Mouse (Mus musculus) bone marrow, adult 2 months (tissue): Measurements from ENCODE around the gene Fbxo24. TPM values are rescaled to one million over a fixed set of nuclear protein-coding genes. Genes with fewer than 3 reads are reported as not detected.

Source experiments
- H3K27ac ChIP-seq: fragments of 200-500 bp; 2 replicates; pipeline ENCODE4 v1.5.1; 2012; ENCODE audit warnings: low read depth, mild to moderate bottlenecking, control low read depth, inconsistent platforms, low read length; ENCODE audit not compliant: control insufficient read depth, poor library complexity, insufficient read depth
- H3K4me1 ChIP-seq: fragments of 200-500 bp; 2 replicates; pipeline ENCODE4 v1.6.1; 2011; ENCODE audit warnings: low read length; ENCODE audit not compliant: control insufficient read depth, insufficient read depth
- H3K4me3 ChIP-seq: fragments of 200-500 bp; replicated peaks from 2 replicates; pipeline ENCODE3; 2011; ENCODE audit warnings: mild to moderate bottlenecking, low read depth, low read length, control low read depth; ENCODE audit not compliant: control insufficient read depth
- CTCF ChIP-seq: fragments of 200-500 bp; IDR thresholded peaks from 2 replicates; pipeline ENCODE4 v1.5.1; 2011; ENCODE audit warnings: low read length, control low read depth; ENCODE audit not compliant: control insufficient read depth, insufficient read depth
- POLR2A ChIP-seq: fragments of 200-500 bp; IDR thresholded peaks from 2 replicates; pipeline ENCODE4 v1.6.1; 2011; ENCODE audit warnings: low read depth, mild to moderate bottlenecking, control low read depth, low read length, borderline replicate concordance; ENCODE audit not compliant: control insufficient read depth
- WGBS: fragments of 180-500 bp; shearing (Covaris S2); methylation state at CpG from one replicate; pipeline ENCODE4 v1.1.7; 2018; 5-methylcytosine and 5-hydroxymethylcytosine counted together
- polyA plus RNA-seq: library from polyadenylated mRNA; stranded (reverse); fragments of >200 nt; gene quantifications from 2 replicates; pipeline ENCODE4 v1.2.4, GENCODE M21; 2011; ENCODE audit warnings: low replicate concordance; ENCODE audit not compliant: missing spikeins, insufficient read depth, insufficient read length

Fbxo24 gene
- polyA plus RNA-seq, 1 experiment: not detected

GRCm38 (mm10) chr5:137613550-137613949 is 15.3 kb downstream of the Fbxo24 start, which contains the start of gene Pcolce:
TSS of gene Pcolce (minus strand) at chr5:137613784.
- Histone ChIP-seq H3K27ac (no peak within 1 kb of the TSS), H3K4me3 (no peak within 1 kb of the TSS), H3K4me1 (peaks cover 2% of the 10 kb centered on the region; the same call in 1 of the 2 replicates)
- TF ChIP-seq POLR2A (no peak), CTCF (no peak)
- 82% methylated on average over 11 of the region's 11 CpGs for WGBS

- WGBS: 83% methylated on average over 5 of the region's 5 CpGs
- no peak overlapping the region for H3K27ac ChIP-seq
- peaks cover 2% of the 10 kb centered on the region; the same call in 1 of the 2 replicates for H3K4me1 ChIP-seq
- TF ChIP-seq CTCF: no peak
- TF ChIP-seq POLR2A: no peak
- no peak overlapping the region for H3K4me3 ChIP-seq
These were observed 15.7 kb downstream of the Fbxo24 start for GRCm38 (mm10) chr5:137613076-137613475.

GRCm38 (mm10) chr5:137611245-137611602 is 17.6 kb downstream of the Fbxo24 start:
- Histone ChIP-seq H3K4me1 (peaks cover 2% of the 10 kb centered on the region; the same call in 1 of the 2 replicates), H3K27ac (no peak overlapping the region), H3K4me3 (no peak overlapping the region)
- TF ChIP-seq CTCF: no peak
- TF ChIP-seq POLR2A: no peak
- WGBS: 47% methylated on average over 6 of the region's 6 CpGs

GRCm38 (mm10) chr5:137610548-137611244 is 18.1 kb downstream of the Fbxo24 start:
- 60% methylated on average over 12 of the region's 12 CpGs for WGBS
- H3K27ac ChIP-seq: no peak overlapping the region; the same call in 1 of the 2 replicates
- no peak for TF ChIP-seq CTCF
- H3K4me3 ChIP-seq: no peak overlapping the region
- H3K4me1 ChIP-seq: peaks cover 2% of the 10 kb centered on the region; the same call in 1 of the 2 replicates

GRCm38 (mm10) chr5:137610056-137610455 is 18.7 kb downstream of the Fbxo24 start:
- TF ChIP-seq CTCF (no peak), POLR2A (no peak)
- 81% methylated on average over 4 of the region's 4 CpGs for WGBS
- no peak overlapping the region for H3K4me3 ChIP-seq
- peaks cover 2% of the 10 kb centered on the region; the same call in 1 of the 2 replicates for H3K4me1 ChIP-seq
- peak overlapping the region; percentile 15; the same call in 1 of the 2 replicates for H3K27ac ChIP-seq

- 68% methylated on average over 3 of the region's 3 CpGs for WGBS
- Histone ChIP-seq H3K4me1 (peaks cover 2% of the 10 kb centered on the region; the same call in 1 of the 2 replicates), H3K4me3 (no peak overlapping the region), H3K27ac (no peak overlapping the region)
- TF ChIP-seq POLR2A (no peak), CTCF (no peak)
These were observed 19.5 kb downstream of the Fbxo24 start for GRCm38 (mm10) chr5:137609292-137609691.

- peak overlapping the region; percentile 11; the same call in 1 of the 2 replicates for H3K27ac ChIP-seq
- TF ChIP-seq CTCF (no peak), POLR2A (no peak)
- no peak overlapping the region for H3K4me3 ChIP-seq
- WGBS: 80% methylated on average over 23 of the region's 23 CpGs
- H3K4me1 ChIP-seq: peaks cover 2% of the 10 kb centered on the region; the same call in 1 of the 2 replicates
These were observed 20.1 kb downstream of the Fbxo24 start for GRCm38 (mm10) chr5:137608654-137609190.

GRCm38 (mm10) chr5:137607860-137608653 is 20.7 kb downstream of the Fbxo24 start:
- peaks cover 2% of the 10 kb centered on the region; the same call in 1 of the 2 replicates for H3K4me1 ChIP-seq
- TF ChIP-seq CTCF (no peak), POLR2A (no peak)
- 81% methylated on average over 26 of the region's 26 CpGs for WGBS
- H3K4me3 ChIP-seq: no peak overlapping the region
- no peak overlapping the region for H3K27ac ChIP-seq
